Mouse (Mus musculus): ENCODE measurements around the gene Rab33b. TPM values are rescaled to one million over a fixed set of nuclear protein-coding genes. Genes with fewer than 3 reads are reported as not detected.

Gene Rab33b
- polyA plus RNA-seq, 1 experiment from 2014 or later: 15.9 TPM

DNA sequence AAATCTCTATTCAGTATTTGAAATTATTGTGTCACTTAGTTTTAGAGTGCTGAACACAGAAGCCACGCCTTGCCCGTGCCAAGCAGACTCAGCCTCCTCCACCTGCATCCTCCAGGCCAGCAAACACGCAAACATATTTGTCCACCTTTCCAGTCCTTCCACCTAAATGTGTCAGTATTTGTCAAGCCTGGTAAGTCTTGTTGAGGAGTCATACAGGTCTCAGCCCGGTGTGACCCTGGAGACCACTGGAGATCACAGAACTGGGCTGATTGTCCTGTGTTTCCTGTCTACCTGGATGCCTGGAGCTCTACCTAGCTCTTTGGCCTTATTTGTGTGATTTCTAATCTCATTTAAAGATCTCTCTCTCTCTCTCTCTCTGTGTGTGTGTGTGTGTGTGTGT lies 16.2 kb downstream of the Rab33b start:
- H3K4me1 ChIP-seq (replicated peaks; ENCODE audit: control insufficient read depth, insufficient read depth): no peaks in the 10 kb centered on the region
- no peaks in the 10 kb centered on the region for H3K27me3 ChIP-seq (ENCODE audit: control insufficient read depth, insufficient read depth, low read length)
- H3K4me2 ChIP-seq (replicated peaks; ENCODE audit: low read depth): no peak overlapping the region
- no peak for ATAC-seq (ENCODE audit: low FRiP score, low TSS enrichment)
- H3K4me3 ChIP-seq (ENCODE audit: low read depth, low read length): no peak overlapping the region
- H3K36me3 ChIP-seq (ENCODE audit: control insufficient read depth, insufficient read depth, low read length): no peaks in the 10 kb centered on the region
- H3K9ac ChIP-seq (ENCODE audit: low read length): no peak overlapping the region
- no peak overlapping the region for H3K27ac ChIP-seq (replicated peaks)
- TF ChIP-seq EP300 (optimal IDR thresholded peaks at IDR 0.05) (no peak), CTCF (IDR thresholded peaks at IDR 0.05; ENCODE audit: low read depth) (no peak)
- no peaks in the 10 kb centered on the region for H3K9me3 ChIP-seq (ENCODE audit: control insufficient read depth, low read length)
- WGBS: 78% methylated on average over 4 of the region's 4 CpGs
- DNase-seq (ENCODE audit: low spot score): no peak

- Histone ChIP-seq H3K9me3 (ENCODE audit: control insufficient read depth, low read length) (no peaks in the 10 kb centered on the region), H3K4me2 (replicated peaks; ENCODE audit: low read depth) (no peak overlapping the region), H3K27ac (replicated peaks) (no peak overlapping the region), H3K9ac (ENCODE audit: low read length) (no peak overlapping the region), H3K36me3 (ENCODE audit: control insufficient read depth, insufficient read depth, low read length) (no peaks in the 10 kb centered on the region), H3K4me3 (ENCODE audit: low read depth, low read length) (no peak overlapping the region), H3K4me1 (replicated peaks; ENCODE audit: control insufficient read depth, insufficient read depth) (no peaks in the 10 kb centered on the region), H3K27me3 (ENCODE audit: control insufficient read depth, insufficient read depth, low read length) (no peaks in the 10 kb centered on the region)
- ATAC-seq (ENCODE audit: low FRiP score, low TSS enrichment) (no peak), DNase-seq (ENCODE audit: low spot score) (no peak)
- 83% methylated on average over 11 of the region's 11 CpGs for WGBS
- TF ChIP-seq CTCF (IDR thresholded peaks at IDR 0.05; ENCODE audit: low read depth) (no peak), EP300 (optimal IDR thresholded peaks at IDR 0.05) (no peak)
Observed at GRCm38 (mm10) chr3:51504385-51504952, 20.7 kb downstream of the Rab33b start.

DNA sequence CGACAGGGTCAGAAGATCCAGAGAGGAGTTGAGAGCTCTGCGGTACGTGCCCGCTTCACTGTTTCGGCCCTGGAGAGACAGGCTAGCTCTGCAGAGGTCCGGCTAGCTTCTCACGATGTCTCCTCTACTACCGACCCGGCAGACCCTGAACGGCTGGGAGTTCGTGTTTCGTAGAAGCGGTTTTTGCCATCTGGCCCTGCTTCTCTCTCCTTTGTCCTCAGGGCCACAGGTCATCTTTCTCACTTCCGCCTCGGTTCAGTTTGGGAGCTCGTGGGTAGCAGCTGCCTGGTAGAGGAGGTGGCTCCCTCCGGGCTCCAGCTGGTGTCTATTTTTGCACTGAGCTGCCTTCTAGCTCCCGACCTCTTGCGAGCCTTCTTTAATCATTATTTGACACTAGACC lies 21.7 kb downstream of the Rab33b start:
- no peaks in the 10 kb centered on the region for H3K27me3 ChIP-seq (ENCODE audit: control insufficient read depth, insufficient read depth, low read length)
- no peak for DNase-seq (ENCODE audit: low spot score)
- no peak overlapping the region for H3K4me2 ChIP-seq (replicated peaks; ENCODE audit: low read depth)
- no peak overlapping the region for H3K4me3 ChIP-seq (ENCODE audit: low read depth, low read length)
- no peak overlapping the region for H3K9ac ChIP-seq (ENCODE audit: low read length)
- ATAC-seq (ENCODE audit: low FRiP score, low TSS enrichment): no peak
- no peak overlapping the region for H3K27ac ChIP-seq (replicated peaks)
- TF ChIP-seq EP300 (optimal IDR thresholded peaks at IDR 0.05) (no peak), CTCF (IDR thresholded peaks at IDR 0.05; ENCODE audit: low read depth) (no peak)
- H3K4me1 ChIP-seq (replicated peaks; ENCODE audit: control insufficient read depth, insufficient read depth): no peaks in the 10 kb centered on the region
- H3K36me3 ChIP-seq (ENCODE audit: control insufficient read depth, insufficient read depth, low read length): no peaks in the 10 kb centered on the region
- no peaks in the 10 kb centered on the region for H3K9me3 ChIP-seq (ENCODE audit: control insufficient read depth, low read length)
- WGBS: 64% methylated on average over 19 of the region's 19 CpGs

DNA sequence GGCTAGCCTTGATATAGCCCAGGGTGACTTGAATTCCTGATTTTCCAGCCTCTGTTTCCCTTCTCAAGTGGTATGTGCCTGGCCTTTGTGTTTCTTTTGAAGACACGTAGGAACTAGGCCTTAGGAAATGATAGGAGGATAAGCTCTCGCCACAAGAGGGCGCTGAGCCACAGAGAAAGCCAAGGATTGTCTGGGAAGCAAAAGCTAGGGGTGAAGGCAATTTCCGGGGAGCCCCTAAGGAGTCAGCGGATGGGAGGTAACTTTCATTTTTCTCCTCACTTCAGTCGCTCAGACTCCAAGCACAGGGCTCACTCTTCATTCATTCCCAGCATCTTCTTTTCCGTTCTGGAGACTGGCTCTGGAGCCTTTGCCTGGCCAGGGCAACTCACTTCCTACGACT lies 27.2 kb downstream of the Rab33b start:
- Histone ChIP-seq H3K27me3 (ENCODE audit: control insufficient read depth, insufficient read depth, low read length) (no peaks in the 10 kb centered on the region), H3K9me3 (ENCODE audit: control insufficient read depth, low read length) (no peaks in the 10 kb centered on the region), H3K36me3 (ENCODE audit: control insufficient read depth, insufficient read depth, low read length) (no peaks in the 10 kb centered on the region), H3K27ac (replicated peaks) (no peak overlapping the region), H3K4me3 (ENCODE audit: low read depth, low read length) (no peak overlapping the region), H3K4me2 (replicated peaks; ENCODE audit: low read depth) (0 out of 2 replicates have a peak overlapping the region, but pooled peaks have one; percentile 23), H3K9ac (ENCODE audit: low read length) (no peak overlapping the region), H3K4me1 (replicated peaks; ENCODE audit: control insufficient read depth, insufficient read depth) (no peaks in the 10 kb centered on the region)
- TF ChIP-seq EP300 (optimal IDR thresholded peaks at IDR 0.05): no peak
- peak; percentile 95 for TF ChIP-seq CTCF (IDR thresholded peaks at IDR 0.05; ENCODE audit: low read depth)
- peak; percentile 78 for ATAC-seq (ENCODE audit: low FRiP score, low TSS enrichment)
- DNase-seq (ENCODE audit: low spot score): peak; percentile 80
- WGBS: 25% methylated on average over 8 of the region's 8 CpGs

DNA sequence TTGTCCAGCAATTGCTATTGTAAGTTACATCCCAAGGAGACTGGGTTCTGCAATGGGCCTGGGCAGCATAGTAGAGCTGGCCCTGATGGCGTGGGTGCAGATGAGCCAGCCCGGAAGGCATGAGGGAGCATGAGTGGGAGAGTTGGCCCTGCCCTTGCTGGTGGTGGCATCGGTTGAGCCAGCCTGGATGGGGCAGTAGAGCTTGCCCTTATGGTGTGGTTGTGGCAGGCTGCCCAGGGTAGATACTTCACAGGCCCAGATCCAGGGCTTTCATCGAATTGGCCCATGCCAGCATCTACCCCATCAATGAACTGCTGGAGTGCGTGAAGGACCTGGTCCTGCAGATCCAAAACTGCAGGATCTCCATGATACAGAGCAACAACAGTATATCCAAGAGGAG lies 28.3 kb downstream of the Rab33b start:
- TF ChIP-seq CTCF (IDR thresholded peaks at IDR 0.05; ENCODE audit: low read depth): no peak
- no peak for TF ChIP-seq EP300 (optimal IDR thresholded peaks at IDR 0.05)
- Histone ChIP-seq H3K4me2 (replicated peaks; ENCODE audit: low read depth) (no peak overlapping the region), H3K4me3 (ENCODE audit: low read depth, low read length) (no peak overlapping the region), H3K9me3 (ENCODE audit: control insufficient read depth, low read length) (no peaks in the 10 kb centered on the region), H3K27ac (replicated peaks) (no peak overlapping the region), H3K4me1 (replicated peaks; ENCODE audit: control insufficient read depth, insufficient read depth) (no peaks in the 10 kb centered on the region), H3K27me3 (ENCODE audit: control insufficient read depth, insufficient read depth, low read length) (no peaks in the 10 kb centered on the region), H3K9ac (ENCODE audit: low read length) (no peak overlapping the region), H3K36me3 (ENCODE audit: control insufficient read depth, insufficient read depth, low read length) (no peaks in the 10 kb centered on the region)
- no peak for DNase-seq (ENCODE audit: low spot score)
- 0 out of 2 replicates have a peak, but pooled peaks have one; percentile 30 for ATAC-seq (ENCODE audit: low FRiP score, low TSS enrichment)
- 86% methylated on average over 5 of the region's 5 CpGs for WGBS

GRCm38 (mm10) chr3:51517467-51517866 lies 33.7 kb downstream of the Rab33b start:
- Histone ChIP-seq H3K36me3 (ENCODE audit: control insufficient read depth, insufficient read depth, low read length) (peaks cover 3% of the 10 kb centered on the region; the same call in 1 of the 2 replicates), H3K27ac (replicated peaks) (no peak overlapping the region), H3K4me2 (replicated peaks; ENCODE audit: low read depth) (no peak overlapping the region), H3K4me1 (replicated peaks; ENCODE audit: control insufficient read depth, insufficient read depth) (no peaks in the 10 kb centered on the region), H3K9me3 (ENCODE audit: control insufficient read depth, low read length) (no peaks in the 10 kb centered on the region), H3K27me3 (ENCODE audit: control insufficient read depth, insufficient read depth, low read length) (no peaks in the 10 kb centered on the region), H3K4me3 (ENCODE audit: low read depth, low read length) (no peak overlapping the region), H3K9ac (ENCODE audit: low read length) (no peak overlapping the region)
- no peak for DNase-seq (ENCODE audit: low spot score)
- ATAC-seq (ENCODE audit: low FRiP score, low TSS enrichment): no peak
- 71% methylated on average over 4 of the region's 4 CpGs for whole genome bisulfite sequencing
- TF ChIP-seq EP300 (optimal IDR thresholded peaks at IDR 0.05) (no peak), CTCF (IDR thresholded peaks at IDR 0.05; ENCODE audit: low read depth) (no peak)
